Mouse (Mus musculus): Measurements from ENCODE around the gene Snx29.

Snx29 gene

DNA sequence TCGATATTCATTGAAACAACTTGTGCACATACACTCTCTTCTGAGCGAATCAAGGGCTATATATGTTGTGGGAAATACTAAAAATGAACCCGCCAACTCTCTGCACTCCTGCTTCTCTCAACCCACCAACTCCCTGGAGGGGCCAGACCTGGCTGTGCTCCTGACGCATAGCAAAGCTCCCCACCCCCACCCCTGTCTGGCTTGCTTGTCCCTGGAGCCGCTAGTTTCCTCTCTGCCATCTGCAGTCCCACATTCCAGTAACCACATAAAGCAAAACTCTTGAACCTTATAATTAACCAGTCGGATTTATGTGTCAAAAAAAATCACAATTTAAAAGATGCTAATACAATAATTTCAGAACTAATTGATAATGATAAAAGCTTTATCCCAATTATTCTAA, 320.9 kb downstream of the Snx29 start:
- no peak for DNase-seq (ENCODE audit: low spot score)

DNA sequence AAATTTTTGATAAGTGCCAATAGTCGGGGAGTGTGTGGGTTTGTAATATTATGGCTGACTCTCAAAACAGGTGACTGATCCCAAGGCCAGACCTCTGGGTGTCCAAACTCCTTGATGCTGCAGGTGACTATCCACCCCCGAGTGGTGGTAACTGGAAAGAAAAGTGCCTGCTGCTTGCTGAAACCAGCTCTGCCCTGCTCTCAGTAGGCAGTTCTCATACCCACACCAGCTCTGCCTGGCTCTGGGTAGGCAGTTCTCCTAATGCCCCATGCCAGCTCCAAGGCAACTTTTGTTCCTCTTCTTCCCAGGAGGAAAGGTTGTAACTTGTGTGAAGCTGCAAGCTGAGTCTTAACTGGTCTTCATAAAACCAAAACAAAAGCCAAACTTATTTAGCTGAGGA, 321.7 kb downstream of the Snx29 start:
- no peak for DNase-seq (ENCODE audit: low spot score)

DNA sequence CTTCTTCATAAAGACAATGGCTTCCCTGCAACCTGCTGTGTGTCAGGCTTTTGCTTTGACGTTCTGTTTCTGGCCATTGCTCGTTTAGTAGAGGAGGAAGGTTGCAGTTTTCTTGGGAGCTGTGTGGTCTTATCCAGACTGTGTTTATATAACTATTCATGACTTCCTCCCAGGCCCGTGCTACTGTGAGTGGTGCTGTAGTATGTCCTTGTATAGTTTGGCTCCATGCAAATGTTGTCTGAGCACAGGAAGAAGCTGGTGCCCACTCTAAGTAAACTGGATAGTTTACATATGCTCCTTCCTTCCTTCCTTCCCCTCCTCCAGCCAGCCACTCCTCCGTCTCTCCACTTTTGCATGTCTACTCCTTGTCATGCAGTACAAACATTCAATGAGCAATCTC, 323.0 kb downstream of the Snx29 start:
- DNase-seq (ENCODE audit: low spot score): peak; percentile 18

DNA sequence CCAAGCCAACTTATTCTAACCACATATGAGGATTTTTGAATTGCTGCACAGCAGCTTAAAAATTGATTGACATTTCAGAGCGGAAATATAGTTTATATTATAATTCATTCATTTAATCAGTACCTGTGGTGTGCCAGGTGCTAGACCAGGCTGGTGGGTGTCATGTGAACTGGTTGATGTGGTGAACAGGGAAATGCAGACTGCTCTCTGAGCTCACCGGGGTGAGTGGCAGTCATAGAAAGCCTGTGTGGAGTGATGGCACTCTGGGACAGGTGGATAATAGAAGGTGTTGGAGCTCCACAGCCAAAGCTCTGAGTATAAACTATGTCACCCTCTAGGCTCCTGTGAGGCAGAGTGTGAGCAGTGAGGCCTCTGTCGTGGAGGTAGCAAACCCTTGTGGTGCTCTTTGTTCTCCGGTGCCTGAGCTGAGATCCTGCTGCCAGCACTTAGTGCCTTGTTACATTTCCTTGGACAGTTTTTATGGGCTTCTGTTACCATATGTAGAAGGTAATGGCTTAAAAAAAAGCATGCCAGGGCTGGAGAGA, 324.1 kb downstream of the Snx29 start:
- DNase-seq (ENCODE audit: low spot score): no peak

DNA sequence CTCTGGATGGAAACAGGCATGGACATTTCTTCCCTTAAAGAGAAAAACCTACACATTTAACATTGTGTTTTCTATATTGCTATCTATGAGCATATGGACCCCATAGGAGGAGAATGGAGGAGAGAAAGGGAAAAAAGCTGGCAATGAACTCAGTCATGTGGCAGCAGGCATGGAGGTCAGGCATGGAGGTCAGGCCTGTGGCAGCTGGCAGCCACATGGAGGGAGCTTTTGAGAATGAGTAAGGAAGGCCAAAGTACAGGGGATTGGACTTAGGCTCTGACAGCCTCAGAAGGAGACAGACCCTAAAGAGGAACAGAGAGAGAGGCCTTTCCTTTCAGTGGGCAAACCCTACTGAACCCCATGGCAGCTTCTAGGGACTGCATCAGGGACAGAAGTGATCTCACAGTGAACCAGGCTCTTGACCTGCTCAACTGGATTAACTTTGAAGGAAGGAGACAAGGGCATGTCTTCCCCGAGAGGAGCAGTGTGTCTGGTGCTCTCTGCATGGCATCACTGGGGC, 325.5 kb downstream of the Snx29 start:
- DNase-seq (ENCODE audit: low spot score): no peak

DNA sequence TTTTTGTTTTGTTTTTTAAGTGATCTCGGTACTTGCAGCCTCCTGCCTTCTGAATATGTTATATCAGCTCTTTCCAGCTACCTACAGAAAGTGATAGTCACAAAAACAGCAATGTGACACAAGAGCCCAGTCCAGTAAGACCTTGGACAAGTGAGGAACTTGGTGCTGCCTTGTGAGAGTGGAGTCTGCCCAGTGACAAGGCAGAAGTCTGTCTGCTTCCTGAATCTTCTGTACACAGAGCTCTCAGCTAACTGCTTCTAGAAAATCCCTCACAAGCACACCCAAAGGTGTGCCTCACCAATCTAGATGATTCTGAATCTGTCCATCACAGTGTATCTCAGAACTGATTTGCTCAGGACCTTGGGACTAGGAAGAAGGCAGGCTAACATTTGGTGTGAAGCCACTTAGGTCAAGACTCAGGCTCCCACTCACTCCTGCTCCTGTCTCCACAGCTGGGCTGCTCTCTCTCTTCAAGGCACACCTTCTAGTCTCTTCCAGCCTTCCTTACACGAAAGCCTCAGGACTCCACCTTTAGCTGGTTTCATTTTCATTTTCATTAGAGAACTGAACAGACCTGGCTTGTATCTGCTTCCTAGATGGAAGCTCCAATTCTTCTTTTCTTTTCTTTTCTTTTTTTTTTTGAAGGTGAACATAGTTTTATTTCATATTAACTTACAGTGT, 330.1 kb downstream of the Snx29 start:
- DNase-seq (ENCODE audit: low spot score): no peak

DNA sequence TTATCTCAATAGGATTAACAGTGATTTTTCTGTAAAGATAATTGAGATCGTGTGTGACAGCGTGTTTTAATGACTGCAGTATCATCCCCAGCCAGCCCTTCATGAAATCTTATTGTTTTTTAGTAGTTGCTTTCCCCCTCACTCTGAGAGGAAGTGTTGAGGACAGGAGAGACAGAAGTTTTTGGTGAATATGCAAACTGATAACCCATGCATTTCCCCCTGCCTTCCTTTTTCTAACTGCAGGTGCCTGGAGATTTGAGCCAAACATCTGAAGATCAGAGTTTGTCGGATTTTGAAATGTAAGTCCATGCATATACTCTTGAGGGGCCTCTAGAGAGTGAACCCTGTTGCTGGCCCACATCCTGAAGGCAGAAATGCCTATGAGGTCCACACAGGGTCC, 333.2 kb downstream of the Snx29 start:
- DNase-seq (ENCODE audit: low spot score): no peak

DNA sequence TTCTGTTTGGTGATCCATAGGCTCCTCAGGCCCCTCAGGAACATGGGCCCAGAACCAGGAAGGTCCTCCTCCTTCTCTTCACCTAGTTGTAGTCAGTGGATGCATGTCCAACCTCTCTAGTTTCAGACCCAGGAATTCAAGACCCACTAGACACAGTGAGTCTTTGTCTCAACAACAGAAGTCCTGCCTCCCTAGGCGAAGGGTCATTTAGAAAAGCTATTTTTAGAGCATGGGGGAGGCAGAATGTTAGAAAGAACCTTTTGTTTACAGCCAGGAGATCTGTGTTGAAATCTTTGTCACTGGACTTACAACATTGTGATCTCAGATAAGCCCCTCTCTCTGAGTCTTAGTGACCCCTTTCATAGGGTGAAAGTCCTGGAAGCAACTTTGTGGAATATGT, 334.4 kb downstream of the Snx29 start:
- DNase-seq (ENCODE audit: low spot score): peak; percentile 47

DNA sequence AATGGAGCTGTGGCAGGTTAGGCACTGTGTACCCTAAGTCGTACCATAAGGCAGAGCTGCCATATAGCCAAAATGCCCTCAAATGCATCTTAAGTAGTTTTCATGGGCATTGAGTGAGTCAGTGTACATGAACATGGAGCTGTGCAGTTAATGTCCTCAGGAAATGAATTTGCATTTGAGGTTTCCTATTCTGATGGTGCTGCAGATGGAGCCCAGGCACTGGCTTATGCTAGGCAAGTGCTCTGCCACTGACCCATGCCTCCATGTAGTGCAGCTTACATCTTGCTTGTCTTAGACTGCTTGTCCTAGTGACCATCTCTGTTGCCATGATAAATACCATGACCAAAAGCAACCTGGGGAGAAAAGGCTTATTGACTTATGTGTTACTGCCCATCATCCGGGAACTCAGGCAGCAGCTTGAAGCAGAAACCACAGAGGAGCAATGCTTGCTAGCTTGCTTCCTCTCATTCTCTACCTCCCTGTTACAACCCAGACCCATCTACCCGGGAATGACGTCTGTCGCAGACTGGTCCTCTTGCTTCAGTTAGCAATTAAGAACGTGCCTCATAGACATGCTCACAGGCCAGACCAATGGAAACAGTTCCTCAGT, 336.5 kb downstream of the Snx29 start:
- DNase-seq (ENCODE audit: low spot score): no peak

DNA sequence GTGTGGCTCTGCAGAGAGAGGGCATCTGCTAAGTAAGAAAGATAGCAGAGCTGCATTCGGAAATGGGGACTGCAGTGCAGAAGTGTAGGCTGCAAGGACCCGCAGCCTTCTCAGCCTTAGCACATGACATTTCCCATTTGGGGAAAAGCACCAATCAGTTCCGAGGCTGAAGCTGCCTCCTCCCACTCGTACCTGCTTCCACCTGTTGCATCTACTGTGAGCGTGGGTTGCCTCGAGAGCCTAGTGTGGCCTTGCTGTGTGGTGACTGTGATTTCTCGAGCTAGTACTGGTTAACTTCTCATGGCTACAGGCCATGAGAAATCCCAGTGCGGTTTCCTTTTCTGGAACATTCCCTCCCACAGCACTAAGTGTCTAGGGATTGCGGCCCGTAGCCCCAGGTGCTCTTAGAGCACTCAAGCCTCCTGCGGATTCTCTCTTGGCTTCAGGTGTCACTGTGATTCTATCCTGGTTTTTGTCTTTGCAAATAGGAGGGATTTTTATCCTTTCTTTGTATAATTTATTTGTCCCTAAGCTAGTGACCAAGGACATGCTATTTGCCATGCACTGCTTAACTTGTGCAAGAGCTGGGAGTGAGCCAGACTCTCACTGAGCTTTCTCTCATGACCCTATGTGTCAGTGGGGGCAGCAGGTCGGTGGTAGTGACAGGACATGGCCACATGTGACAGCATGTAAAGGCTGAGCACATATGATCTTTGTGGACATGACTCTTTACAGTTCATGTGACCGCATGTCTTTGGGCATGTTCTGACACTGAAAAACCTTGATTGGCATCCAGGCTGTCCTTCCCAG, 342.4 kb downstream of the Snx29 start:
- DNase-seq (ENCODE audit: low spot score): no peak

DNA sequence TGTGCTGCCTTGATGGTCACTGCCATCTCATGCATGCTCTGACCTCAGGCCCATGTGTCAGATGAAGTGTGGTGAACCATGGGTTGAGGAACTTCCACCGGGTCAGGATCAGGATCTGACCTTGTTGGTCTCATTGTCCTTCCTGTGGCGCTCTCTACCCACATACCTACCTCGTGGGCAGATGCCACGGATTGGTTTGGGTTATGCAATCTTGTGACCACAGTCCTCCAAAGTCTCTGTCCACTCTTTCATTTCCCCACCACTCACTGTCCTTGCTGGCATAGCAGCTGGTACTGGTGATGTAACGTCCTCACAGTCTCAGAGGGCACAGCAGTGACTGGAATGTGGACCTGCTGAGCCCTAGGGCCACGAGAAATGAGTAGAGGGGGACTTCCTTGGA, 343.2 kb downstream of the Snx29 start:
- no peak for DNase-seq (ENCODE audit: low spot score)

DNA sequence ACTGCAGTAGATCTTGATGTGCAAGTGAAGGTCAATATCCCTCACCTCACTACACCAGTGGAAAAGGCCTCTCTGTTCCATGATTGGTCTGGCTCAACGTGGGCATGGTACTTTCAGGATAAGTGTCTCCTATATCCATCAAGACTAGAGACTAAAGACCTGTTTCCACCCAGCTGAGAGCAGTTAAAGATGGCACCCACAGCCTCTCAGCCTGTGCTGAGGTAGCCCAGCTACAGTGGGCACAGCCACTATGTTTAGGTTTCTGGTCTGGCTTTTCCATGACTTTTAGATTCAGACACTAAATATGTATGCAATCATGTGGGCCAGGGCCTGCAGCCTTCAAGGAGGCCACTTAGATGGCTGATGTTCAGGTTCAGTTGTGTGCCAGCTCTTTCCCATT, 345.7 kb downstream of the Snx29 start:
- DNase-seq (ENCODE audit: low spot score): no peak

DNA sequence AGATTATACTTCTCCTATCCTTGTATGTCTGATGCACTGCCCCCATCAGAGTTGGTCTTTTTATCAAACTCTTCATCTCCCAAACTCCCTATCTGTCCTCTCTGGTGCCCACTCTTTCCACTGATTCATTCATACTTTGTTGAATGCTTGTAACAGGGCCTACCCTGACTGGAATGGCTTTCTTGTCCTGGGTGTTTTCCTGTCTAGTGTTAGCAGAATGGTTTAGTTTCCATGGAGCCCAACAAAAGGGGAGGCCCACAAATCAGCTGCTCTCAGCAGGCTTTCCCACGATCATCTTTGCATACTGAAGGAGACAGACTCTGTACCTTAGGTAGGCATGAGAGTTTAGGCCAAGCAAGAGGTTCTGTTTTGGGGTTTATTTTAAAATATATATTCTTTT, 346.2 kb downstream of the Snx29 start:
- no peak for DNase-seq (ENCODE audit: low spot score)

DNA sequence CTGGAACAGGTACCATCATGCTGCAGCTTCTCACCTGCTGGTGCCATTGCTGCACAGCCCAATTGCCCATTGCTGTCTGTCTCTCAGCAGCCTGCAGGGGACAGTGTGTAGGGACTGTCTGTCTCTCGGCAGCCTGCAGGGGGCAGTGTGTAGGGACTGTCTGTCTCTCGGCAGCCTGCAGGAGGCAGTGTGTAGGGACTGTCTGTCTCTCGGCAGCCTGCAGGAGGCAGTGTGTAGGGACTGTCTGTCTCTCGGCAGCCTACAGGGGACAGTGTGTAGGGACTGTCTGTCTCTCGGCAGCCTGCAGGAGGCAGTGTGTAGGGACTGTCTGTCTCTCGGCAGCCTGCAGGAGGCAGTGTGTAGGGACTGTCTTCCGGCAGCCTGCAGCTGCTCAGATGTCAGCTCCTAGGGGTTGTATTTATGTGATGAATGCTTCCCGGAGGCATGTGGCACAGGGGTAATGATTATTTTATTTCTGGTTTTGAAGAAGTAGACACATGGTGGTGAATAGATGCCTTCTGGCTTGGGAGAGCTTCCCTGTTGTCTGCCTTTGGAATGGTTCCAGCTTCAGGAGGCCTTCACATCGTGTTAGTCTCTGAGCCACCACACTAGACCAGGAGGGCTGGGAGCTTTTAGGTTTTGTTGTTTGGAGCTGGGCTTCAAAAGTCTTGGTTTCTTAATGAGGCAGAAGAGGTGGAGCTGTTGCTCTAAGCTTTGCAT, 347.7 kb downstream of the Snx29 start:
- DNase-seq (ENCODE audit: low spot score): no peak

DNA sequence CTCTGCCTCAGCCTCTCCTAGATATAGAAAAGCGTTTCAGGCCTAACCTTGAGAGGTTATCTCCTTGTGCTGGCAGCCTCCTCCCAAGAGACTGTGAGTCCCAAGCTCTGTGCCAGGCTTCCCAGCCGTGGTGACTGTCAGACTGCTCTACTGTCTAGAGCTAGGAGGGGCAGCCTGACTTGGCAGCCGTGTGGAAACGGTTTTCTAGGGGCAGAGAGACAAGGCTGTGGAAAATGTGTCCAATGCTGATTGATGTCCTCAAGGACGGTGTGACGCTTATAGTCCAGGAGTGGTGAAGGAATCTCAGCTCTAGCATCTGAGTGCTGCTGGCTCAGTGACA, 348.2 kb downstream of the Snx29 start:
- no peak for DNase-seq (ENCODE audit: low spot score)

DNA sequence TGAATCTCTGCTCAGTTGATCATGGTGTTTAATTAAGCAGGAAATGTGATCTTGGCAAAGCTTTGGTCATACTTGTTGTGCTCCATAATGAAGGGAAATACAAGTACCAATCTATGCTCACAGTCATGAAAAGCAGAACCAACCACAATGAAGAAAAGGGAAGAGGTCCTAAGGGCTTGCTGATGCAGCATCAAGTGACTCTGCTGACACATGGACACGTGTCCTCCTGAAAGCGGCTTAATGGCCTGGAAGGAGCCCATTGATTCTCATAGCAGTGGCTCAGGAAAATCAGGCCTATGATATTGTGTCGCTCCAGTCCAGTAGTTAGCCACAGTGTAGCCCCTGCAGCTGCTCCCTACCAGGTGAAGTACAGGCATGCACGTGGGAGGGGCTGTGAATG, 353.3 kb downstream of the Snx29 start:
- DNase-seq (ENCODE audit: low spot score): no peak

DNA sequence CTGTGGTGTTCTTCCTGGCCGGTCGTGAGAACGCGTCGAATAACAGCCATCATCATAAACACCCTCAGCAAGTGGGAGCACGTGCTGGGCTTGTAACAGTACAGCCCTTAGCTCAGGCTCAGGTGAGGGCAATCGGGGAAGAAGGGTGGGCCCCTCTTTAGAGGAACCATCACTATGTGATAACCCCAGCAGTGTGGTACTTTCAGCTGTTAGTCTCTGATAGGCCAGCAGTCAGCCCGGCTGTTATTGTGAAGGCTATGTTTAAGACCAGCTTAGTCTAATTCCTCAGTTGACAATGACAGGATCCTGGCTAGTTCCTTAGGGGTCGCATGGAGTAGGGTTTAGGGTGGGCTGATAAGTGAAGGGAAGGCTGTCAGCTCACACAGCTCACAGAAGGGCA, 362.6 kb downstream of the Snx29 start:
- DNase-seq (ENCODE audit: low spot score): no peak

DNA sequence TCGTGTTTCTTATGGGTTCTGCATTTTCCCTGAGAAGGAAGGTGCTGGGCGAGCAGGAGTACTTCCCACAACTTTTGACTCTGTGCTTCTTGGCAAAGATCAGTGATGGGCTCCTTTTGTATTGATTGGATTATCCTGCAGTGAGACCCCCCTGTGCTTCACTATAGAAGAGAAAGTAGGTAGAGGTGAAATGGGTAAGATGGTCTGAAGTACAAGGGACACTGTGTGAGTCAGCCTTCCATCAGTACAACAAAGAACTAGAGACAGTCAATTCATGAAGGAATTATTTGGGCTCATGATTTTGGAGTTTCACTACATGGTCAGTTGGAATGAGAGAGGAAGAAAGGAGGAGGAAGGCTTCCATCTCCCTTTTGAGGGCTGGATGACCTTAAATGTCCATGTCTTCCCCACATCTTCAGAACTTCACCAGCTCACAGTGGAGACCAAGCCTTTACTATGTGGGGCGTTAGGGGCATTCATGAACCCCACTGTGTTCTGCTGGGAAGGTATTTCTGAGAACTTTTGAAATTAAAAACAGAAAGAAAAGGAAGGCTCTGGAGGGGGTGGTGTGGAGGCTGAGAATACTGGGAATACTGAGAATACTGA, 363.1 kb downstream of the Snx29 start:
- DNase-seq (ENCODE audit: low spot score): no peak

DNA sequence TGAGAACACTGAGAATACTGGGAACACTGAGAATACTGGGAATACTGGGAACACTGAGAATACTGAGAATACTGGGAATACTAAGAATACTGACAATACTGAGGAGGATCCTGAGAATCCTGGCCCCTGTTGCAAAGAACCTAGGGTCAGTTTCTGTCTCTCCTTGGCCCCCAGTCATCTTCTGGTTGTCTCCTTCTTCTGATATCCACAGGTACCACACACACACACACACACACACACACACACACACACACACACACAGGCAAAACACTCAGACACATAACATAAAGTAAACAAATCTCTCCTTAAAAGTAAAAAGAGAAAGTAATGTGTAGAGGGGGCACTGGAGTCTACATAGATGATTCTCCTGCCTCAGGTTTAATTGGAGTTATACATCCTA, 365.1 kb downstream of the Snx29 start:
- DNase-seq (ENCODE audit: low spot score): no peak

DNA sequence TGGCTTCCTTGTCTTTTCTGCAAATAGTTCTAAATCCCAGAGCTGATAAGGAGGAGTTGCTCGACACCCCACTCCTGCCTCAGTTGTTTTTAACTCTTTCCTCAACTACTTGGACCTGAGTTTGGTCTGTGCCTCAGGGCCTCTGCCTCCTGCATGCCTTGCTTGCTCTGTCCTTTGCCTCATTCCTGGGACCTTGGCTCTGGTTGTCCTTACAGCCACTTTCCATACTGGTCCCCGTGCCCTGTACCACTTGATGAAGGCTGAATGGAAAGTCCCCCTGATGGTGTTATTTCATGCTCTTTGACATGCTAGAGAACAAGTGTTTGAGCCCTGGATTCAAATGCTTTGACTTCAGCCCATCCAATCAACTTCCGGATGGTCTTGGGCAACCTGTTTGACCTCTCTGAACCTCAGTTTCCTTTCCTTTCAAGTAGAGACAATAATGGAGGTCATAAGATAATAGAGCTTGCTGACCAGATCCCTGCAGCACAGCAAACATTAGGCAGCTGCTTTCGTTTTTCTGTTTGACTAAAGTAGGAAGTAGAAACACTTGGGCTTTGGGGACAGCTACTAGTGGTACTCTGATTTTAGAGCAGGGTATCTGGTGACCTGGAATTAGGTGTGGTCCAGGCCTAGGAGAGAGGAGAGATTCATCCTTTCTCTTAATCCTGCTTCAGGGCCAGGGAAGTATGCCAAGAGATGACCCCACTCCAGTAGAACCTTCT, 365.7 kb downstream of the Snx29 start:
- no peak for DNase-seq (ENCODE audit: low spot score)

DNA sequence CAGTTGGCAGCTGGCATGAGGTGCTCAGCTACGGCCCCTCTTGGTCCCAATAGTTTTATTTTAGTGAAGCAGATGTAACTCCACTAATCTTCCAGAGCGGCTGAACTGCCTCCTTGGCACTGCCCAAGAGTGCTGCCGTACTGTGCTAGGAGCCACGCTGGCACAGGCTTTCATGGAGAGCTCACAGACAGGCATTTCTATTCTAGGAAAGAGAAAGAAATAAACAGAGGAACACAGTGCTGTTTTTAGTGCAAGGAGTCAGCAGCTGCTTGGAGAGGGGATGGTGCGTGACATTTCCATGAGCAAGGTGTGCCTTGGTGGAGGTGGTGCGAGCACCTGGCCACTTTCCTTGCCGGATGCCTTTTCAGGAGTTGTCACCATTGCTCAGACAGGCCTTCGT, 367.4 kb downstream of the Snx29 start:
- no peak for DNase-seq (ENCODE audit: low spot score)

All from yolk sac, embryonic 10.5 days (tissue).